Mouse (Mus musculus): Measurements from ENCODE around the gene Nfib.

- TF ChIP-seq POLR2A (IDR thresholded peaks at IDR 0.05; ENCODE audit: insufficient read depth, low read depth, low read length), result no peak
- TF ChIP-seq EP300 (IDR thresholded peaks at IDR 0.05; ENCODE audit: insufficient read depth, low read depth, low read length), result no peak
Observed at GRCm38 (mm10) chr4:82390545-82390944, 315.0 kb downstream of the Nfib start.

Data from heart, adult 2 months (tissue).